Mouse (Mus musculus): Measurements from ENCODE around the gene Birc3.

GRCm38 (mm10) chr9:7836905-7837805 is 35.8 kb downstream of the Birc3 start, which contains the start of gene Birc2:
- peak; percentile 97 for TF ChIP-seq POLR2A (IDR thresholded peaks at IDR 0.05; ENCODE audit: control insufficient read depth, low read depth, low read length)
- TF ChIP-seq CTCF (IDR thresholded peaks at IDR 0.05; ENCODE audit: control insufficient read depth, insufficient read depth, insufficient replicate concordance, low read depth, low read length): no peak
